Comparison of ENCODE assay signal across 21 mouse cellular contexts in genomic region chr9:98700571-98700970, GRCm38 (mm10).
"Had no signal": no experiment of that assay in that cellular context is flagged by ENCODE, and none has a peak within 500 bp of the region (broad histone marks: within the 10 kb centered on the region; RNA-seq: fewer than 3 reads in every experiment).

No protein-coding gene starts in this region.

- DNase-seq: gastrocnemius, postnatal 14 days; gastrocnemius, postnatal 36 days; heart, adult 18-20 months; heart, postnatal 10 days; heart, postnatal 36 days; kidney, adult 11 months; kidney, adult 2 months; kidney, adult 9 months; kidney, postnatal 14 days; kidney, postnatal 36 days; layer of hippocampus, adult 9-11 months; layer of hippocampus, postnatal 36 days; left cerebral cortex, postnatal 4 days had no signal

- H3K27me3 ChIP-seq: hindbrain, embryonic 13.5 days; hindbrain, embryonic 15.5 days; kidney, embryonic 15.5 days; limb, embryonic 15.5 days; liver, embryonic 12.5 days had no signal

- H3K4me1 ChIP-seq: hindbrain, embryonic 13.5 days; hindbrain, embryonic 15.5 days; liver, embryonic 12.5 days had no signal

- H3K4me3 ChIP-seq: hindbrain, embryonic 13.5 days; hindbrain, embryonic 15.5 days; kidney, embryonic 15.5 days; limb, embryonic 13.5 days; limb, embryonic 15.5 days; liver, embryonic 12.5 days had no signal

- H3K36me3 ChIP-seq: hindbrain, embryonic 13.5 days; hindbrain, embryonic 15.5 days; kidney, embryonic 15.5 days; limb, embryonic 13.5 days; limb, embryonic 15.5 days; liver, embryonic 12.5 days had no signal

- H3K27ac ChIP-seq: hindbrain, embryonic 13.5 days; hindbrain, embryonic 15.5 days; hindbrain, postnatal 0 days; kidney, embryonic 15.5 days; kidney, postnatal 0 days; limb, embryonic 13.5 days; limb, embryonic 15.5 days; liver, embryonic 12.5 days had no signal

- H3K9me3 ChIP-seq: hindbrain, embryonic 13.5 days; hindbrain, embryonic 15.5 days; kidney, embryonic 15.5 days; limb, embryonic 13.5 days; limb, embryonic 15.5 days; liver, embryonic 12.5 days had no signal
